Mouse (Mus musculus) frontal cortex, postnatal 14 days (tissue): ENCODE results near the gene Sp9.

ENCODE experiments used
- DNase-seq, 2 experiments: peaks; one replicate each; pipeline ENCODE4 v3.0.0; 2022; ENCODE audit warnings: low spot score in 2 of 2

The Sp9 gene

DNA sequence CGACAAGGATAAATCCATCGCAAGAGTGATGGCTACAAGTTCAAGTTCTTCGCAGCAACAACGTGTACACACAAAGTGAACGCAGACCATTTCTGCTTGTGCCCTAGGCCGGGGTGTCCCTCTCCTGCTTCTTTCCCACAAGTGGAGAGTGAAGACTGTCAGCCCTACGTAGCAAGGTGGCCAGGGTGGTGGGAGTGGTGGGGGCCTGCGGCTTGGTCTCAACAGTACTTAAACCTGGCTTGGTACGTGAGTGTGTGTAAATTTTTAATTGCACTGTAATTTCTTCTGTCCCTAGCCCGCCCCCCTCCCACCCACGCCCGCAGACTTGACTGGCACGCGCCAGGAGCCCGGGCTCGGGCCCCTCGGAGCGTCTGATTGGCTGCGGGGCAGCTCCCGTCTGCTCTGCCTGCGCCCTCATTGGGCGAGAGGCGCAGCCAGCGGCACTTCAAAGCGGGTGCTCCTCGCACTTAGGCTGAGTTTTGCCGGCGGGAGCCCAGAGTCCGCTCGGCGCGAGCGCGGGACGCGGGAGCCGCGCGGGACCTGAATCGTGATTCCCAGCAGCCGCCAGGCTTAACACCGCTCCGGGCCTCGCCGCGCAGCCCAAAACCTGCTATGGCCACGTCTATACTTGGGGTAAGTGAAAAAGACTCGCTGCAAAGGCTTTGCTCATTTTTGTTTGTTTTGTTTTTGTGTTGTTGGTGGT, at the start of gene Sp9:
TSS of gene Sp9 (plus strand) at position 467 of the 703 bp plus-strand sequence.
- peak; percentile 34 to 45 for DNase-seq

DNA sequence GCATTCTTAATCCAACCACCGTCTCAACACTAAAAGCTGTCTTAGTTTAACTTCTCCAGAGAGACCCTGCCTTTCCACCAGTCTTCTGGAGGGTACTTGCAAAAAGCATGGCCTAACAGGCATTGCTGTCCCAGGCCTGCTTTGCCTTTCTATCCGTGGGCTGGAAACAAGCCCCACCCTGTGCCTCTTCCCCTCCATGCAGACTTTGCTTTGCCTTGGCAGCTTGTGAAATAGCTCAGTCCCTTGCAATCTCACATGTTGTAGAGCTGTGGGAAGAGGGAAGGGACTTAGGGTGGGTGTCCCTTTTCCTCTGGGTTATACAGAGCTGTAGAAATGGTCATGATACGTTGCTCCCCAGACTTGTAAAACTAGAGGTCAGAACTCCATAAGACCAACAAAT, 40.6 kb upstream of the Sp9 start:
- DNase-seq = no peak

DNA sequence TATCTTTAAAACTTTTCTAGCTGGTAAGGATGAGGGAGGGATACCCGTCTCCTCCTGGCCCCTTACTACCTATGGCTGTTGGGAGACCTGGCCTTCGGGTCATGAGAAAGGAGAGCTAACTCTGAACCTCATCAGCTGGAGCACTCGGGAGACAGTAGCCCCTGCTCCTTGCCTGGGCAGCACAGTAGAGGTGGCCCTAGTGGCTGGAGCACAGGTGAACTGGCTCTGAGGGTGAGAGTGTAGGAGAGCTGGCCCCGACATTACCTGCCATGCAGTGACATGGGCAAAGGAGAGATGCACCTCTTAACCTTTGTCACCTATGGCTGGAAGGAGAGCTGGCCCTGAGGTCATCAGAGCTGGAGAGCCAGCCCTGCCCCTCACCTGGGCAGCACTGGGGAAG, 30.4 kb upstream of the Sp9 start:
- DNase-seq = no peak

DNA sequence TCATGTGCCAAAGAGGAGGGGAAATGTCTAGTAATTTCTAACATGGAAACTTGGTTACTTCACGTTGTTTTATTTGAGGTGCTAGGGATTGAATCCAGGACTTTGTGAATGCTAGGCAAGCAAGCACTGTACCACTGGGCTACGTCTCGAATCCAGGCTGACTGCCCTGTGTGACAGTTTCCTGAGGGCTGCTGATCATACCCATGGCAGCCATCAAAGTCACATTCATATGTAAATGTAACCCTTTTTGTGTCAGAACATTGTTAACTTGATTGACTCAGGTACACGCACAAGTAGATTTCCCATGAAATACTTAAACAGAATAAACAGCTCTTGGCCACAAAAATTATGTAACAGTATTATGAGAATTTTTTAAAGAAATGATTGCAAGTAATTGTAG, 23.0 kb upstream of the Sp9 start:
- DNase-seq = no peak

DNA sequence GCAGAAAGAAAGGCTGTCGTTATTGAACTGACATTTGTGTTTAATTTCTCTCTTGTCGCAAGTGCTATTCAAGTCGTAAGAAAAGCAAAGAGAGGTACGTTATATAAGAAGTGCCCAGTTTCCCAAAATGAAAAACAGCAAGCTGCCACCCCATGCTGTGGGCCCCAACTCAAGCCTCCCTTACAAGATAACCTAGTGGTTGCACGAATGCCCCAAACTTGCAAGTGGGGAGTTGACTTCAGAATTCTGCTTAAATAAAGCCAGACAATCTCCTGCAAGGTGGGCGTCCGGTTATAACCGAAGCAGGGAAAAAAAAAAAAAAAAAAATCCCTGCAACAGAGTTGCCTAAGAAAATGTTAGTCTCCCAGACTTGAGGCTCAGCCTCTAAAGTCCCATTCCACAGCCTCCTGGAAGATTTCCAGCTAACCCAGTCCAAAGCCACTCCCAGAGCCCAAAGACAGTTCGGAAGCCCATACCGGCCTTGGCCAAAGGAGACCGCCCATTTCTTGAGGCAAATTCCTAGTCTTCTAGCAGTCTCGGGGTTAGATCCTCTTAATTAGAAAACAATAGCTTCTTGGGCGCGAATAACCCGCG, 8.5 kb upstream of the Sp9 start:
- DNase-seq = no peak

DNA sequence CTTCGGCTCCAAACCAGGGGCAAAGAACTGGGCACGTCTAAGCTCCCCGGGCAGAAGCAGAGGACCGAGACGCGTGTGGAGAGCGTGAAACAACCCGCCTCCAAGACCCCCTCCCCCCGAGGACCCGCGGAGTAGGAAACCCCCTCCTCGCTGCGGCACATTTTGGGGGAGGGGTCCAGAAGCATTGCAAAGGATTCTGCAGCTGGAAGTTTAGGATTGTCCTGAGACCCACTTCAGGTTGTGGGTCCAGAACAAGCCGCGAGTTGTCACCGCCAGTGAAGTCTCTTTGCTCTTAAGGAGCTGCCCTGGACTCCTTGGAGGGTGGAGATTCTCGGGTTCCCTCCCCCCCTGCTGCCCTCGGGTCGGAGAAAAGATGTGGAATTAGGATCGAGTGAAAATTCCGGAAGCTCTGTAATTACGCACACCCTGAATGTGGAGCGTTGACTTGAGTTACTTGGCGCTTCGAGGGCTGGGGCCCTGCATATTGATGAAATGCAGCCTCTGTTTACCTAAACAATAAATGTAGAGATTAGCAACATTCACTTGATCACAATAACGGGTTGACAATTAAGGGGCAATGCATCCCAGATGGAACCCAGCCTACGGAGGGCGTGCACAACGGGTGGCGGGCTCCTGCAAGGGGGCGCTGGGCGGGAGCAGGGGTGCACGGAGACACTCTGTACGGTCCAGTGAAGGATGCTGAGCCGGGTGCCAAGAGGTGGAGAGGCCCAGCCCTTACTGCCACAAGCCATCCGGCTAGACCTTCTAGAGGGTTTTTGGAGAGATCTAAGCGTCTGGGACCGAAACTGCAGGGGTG, 7.7 kb upstream of the Sp9 start:
- no peak for DNase-seq

DNA sequence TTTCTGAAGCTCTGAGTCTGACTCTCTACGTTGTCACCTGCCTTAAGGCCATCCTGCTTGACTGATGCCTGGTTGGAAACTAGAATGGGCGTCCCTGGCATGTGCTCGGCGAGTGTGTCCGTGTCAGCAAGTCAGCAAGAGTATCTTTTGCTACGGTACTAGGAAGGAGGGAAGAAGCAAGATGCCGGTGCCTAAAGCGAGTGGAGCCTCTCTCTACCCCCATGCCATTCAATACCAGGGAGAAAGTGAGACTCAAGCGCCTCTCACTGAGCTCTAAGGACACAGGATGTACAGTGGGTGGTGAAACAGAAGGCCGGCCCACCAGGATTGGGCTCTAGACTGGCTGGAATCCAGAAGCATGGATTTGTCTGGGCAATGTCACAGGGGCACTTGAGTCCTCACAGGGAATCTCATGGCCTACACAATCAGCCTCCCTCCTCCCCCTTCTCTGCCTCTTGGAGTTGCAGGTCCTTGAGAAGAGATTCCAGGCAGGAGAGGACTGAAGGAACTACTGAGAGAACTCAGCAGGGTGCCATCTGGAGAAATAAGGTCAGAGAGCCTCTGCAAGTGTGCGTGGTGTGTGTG, 7.0 kb upstream of the Sp9 start:
- DNase-seq = no peak

DNA sequence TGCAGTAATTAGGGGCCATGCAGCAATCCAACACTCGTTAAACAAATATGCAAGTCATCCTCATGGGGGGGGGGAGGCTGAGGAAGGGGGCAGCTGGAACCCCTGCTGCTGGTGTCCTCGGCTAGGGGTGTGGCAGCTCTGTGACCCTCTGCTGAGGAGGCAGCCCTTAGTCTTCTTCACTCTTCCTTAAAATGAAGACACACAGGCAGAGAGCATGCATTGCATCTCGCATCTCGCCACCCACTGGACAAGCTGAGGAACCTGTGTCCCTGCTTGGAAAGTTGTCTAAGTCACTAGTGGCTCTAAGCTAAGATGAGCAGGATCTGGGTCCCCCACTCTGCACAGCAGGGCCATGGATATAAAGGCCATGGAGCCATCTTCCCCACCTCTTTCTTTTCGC, 5.7 kb upstream of the Sp9 start:
- DNase-seq = no peak

DNA sequence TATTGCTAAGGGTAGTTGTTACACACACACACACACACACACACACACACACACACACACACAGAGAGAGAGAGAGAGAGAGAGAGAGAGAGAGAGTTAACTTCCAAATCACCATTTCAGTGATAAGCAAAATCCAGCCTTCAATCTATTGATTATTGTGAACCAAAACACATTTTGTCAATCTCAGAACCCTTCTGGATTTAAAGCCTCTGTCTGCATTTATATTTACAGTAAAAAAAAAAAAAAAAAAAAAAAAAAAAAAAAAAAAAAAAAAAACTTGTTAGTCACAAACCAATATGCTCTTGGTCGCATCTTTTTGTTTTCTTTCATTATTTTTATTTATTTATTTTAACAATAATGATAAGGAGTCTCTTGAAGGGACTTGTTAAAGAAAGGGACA, 5.1 kb upstream of the Sp9 start:
- DNase-seq = no peak

DNA sequence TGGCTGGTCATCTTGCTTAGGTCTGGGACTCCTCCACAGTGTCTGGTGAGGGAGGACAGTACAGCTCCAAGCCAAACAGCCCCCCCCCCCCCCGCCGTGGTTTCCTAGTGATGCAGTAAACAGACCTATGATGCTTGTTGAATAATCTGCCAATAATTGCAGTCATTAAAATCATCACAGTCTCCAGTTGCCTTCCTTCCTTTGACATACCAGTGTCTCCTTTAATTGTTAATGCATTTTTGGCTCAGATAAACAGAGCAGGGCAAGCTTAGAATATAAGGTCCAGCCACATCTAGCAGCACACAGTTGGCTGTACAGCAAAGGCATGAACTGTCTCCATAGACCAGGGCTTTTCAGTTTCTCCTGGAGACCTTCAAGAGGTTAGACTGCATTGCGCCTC, 4.5 kb upstream of the Sp9 start:
- no peak for DNase-seq

DNA sequence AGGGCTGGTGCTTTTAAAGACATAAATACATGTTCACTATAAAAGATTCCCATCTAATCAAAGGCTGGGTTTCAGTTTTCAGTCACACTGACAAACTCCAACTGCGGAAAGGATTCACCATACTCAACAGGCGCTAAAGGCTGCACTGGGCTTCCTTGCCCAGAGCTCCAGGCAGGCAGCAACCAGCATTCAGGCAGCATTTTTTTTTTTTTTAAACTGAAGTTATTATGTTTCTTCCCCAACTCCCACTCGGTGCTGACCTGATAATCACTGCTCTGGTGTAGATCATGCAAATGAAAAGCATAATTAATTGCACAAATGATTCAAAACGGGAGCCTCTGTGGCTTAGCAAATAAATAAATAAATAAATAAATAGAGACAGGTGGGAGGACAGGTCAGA, 3.9 kb upstream of the Sp9 start:
- DNase-seq = no peak

DNA sequence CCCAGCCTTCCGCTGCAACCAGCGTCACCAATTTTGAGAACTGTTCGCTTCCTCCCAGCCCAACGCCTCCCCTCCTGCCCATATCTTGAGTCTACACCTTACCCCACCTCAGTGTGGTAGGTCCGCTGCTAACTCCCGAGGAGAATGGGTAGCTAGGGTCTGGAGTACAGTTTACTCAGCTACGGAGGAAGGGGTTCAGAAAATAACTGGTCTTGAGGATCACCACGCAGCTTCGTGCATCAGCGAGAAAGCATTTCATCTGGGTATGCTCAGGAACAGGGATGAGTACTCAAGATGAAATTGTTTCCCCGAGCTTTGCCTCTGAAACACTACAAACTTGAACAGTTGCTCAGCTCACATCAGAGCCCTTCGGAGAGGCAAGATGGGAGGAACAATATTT, 3.4 kb upstream of the Sp9 start:
- DNase-seq = no peak

DNA sequence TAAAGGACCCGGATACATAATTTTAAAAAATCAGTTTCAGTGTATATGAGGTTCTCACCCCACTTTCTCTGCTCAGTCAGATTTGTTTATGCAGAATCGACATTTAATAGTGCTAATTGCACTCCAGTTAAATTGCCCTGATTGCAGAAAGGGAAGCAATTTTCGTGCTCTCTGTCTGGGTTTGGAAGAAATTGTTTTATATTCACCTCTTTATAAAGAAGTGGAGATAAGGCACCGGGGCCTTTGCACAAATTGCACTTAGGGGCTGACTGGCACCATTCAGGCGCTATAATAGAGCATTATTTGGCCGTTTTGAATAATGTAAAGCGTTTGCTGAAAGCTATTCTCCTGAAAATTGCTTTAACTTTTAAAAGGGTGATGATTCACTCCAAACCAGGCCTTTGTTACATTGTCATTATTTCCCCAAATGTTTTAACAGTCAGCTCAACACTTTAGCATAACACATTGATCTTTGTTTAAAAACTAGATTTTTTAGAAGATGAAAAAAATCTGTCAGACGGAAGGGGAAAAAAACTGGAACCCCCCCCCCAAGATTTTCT, 2.8 kb upstream of the Sp9 start:
- no peak for DNase-seq

DNA sequence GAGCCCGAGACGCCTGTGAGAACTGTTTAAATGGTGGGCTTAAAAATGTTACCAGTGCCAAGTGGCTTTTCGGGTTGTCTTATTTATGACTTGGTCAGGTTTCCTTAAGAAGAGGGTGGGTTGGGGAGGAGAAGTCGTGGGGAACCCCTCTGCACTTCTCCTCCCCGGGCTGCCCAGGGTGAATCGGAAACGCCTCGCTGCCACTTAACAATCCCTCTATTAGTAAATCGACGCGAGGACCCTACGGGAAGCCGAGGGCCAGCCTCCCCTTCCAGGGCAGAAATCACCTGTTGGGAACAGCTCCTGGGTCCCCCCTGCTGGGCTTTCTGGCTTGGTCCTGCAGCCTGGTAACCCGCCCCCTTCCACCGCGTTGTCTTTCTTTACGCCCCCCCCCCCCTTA, 2.1 kb upstream of the Sp9 start:
- no peak for DNase-seq

DNA sequence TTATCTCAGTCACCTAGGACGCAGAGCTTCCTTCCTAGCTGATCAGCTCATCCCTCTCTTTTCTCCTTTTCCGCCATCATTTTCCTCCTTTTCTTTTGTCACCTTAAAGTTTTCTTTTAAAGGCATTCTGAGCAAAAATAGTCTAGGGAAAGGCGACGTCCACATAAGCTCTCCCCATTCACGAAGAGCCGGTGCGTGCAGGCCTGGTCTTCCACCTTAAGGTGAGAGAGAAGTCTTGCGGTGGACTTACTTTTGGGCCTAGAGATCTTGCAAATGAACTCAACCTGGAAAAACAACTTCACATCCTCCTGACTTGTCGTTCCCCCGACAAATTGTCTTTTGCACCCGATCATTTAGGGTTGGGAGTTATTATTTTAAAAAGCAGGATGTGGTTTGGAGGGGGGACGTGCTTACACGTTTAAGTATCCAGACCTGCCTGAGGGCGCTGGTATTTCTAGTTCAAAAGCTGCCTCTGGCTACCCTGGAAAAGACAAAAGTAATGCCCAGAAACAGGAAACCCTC, 1.6 kb upstream of the Sp9 start:
- no peak for DNase-seq

DNA sequence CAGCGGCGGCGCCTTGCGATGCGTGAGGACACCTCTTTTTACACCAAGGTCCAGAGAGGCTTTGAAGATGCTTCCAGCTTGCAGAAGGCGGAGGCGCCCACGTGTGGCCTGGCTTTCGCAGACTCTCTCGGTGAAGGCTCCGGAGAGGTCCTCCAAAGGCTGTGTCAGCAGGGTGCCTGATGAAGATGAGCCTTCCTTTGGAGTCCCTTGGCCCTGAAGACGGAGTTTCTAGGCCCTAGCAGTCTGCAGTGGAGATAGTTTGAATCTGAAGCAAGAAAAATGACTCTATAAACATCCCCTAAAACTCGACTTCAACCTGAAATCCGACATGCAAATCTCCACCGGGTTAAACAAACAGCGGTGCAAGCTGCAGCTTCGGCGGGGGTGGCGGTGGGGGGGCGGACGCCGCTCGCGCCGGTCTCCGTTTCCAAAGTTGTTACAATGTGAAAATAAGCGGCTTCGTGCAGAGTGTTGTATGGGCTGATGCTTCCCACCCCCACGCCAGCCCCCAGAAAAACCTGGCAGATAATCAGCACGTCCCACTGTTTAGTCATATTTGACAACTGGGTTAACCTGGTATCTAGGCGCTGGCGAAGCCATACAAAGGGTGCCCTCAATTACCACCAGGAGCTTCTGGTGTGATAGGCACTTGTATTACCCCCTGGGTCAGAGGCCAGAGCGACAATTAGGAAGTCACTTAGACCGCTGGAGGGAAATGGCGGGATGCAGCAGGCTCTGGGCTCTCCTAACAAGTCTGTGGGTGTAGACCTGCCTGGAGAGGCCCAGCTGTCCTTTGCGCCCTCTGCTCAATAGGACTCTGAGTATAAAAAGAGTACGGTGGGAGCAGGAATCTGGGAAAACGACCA, 899 bp upstream of the Sp9 start:
- DNase-seq = peak; percentile 16 to 32

DNA sequence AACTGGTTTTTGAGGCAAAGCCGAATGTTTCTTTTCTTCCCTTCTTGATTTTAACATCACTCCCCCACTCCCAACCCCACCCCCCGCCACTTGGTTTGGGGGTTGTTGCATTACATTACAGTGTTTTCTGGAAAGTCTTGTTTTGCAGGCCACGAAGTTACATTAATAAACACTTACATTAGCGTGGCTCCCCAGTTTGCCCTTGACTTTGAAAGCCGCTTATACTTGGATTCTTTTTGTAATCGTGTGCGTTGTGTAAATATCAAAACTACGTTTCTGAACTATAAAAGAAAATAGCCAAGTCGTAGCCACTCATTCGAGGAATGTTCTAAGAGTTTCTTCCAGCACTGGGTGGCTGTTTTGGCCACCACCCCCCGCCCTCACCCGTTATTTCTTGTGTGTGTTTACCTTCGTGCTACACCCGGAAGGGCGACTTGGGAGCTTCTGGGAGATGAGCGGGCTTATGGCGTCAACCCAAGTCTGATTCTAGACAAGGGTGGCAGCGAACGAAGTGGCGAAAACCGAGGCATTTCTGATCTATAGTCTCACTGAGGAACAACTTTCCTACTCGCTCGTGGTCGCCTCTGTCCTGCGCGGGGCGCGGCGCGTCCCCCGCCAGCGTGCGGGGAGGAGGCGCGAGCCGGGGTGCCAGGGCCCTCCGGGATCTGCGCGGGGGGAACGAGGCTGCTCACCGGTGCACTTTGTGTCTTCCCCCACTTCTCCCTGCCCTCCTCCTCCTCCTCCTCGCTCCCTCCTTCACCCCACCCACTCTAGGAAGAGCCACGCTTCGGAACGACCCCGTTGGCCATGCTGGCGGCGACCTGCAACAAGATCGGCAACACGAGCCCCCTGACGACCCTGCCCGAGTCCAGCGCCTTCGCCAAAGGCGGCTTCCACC, 875 bp downstream of the Sp9 start:
- no peak for DNase-seq

DNA sequence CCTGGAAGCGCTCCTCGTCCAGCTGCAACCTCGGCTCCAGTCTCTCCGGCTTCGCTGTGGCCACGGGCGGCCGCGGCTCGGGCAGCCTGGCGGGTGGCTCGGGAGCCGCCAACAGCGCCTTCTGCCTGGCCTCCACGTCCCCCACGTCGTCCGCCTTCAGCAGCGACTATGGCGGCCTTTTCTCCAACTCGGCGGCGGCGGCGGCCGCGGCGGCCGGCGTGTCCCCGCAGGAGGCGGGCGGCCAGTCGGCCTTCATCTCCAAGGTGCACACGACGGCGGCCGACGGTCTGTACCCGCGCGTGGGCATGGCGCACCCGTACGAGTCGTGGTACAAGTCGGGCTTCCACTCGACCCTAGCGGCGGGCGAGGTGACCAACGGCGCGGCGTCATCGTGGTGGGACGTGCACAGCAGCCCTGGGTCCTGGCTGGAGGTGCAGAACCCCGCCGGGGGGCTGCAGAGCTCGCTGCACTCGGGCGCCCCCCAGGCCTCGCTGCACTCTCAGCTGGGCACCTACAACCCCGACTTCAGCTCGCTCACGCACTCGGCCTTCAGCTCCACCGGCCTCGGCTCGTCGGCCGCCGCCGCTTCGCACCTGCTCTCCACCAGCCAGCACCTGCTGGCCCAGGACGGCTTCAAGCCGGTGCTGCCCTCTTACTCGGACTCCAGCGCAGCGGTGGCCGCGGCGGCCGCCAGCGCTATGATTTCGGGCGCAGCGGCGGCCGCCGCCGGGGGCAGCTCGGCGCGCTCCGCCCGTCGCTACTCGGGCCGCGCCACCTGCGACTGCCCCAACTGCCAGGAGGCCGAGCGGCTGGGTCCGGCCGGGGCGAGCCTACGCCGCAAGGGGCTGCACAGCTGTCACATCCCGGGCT, 1.8 kb downstream of the Sp9 start:
- DNase-seq = no peak
